In the genomic region with DNA sequence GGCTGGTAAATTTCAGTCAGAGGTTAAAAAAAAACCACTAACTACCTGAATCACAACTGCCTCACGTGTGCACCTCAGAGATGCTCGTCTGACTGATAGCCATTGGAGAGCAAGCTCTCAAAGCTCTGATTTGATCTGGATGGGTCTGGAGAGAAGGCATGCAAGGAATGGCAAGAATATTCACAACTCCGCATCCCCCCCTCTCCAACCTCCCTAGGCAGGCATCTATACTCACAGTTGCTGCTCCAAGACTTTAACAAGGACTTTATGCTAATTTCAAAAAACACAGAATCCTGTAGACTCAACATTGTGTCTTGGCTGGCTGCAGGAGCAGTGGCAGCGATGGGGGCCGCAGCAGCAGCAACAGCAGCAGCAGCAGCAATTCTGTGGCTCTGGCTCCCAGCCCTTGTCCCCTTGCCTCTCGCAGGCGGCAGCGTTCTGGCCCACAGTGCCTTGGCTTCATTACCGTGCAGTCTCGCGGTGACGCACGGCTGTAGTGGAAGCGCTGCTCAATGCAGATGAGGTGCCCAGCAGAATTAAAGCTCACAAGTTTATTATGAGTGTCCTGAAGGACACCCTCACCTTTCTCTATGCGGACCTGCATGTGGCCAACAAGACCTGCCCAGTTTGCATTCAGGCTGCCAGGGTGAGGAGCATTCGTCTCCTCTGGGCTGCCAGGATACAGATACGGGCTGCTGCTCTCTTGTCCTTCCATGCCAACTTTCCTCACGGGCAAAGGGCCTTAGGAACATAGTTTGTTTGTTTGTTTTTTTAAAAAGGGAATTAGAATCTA, we compare ENCODE assay signal across 8 mouse cellular contexts.
DNase-seq lines count a peak whose midpoint lies in the region; ATAC-seq lines count a peak whose summit lies in the region.

No protein-coding gene starts in this region.

- H3K9ac ChIP-seq in forebrain, embryonic 12.5 days: no peak overlapping the region
- H3K9ac ChIP-seq in heart, embryonic 16.5 days (ENCODE audit: low read length): peak overlapping the region; percentile 18

- WGBS in forebrain, embryonic 12.5 days: 77% methylated on average over 18 of the region's 18 CpGs
- WGBS in forebrain, embryonic 10.5 days: 88% methylated on average over 18 of the region's 18 CpGs
- WGBS in heart, embryonic 16.5 days: 39% methylated on average over 18 of the region's 18 CpGs

- H3K27me3 ChIP-seq in forebrain, embryonic 12.5 days: no peaks in the 10 kb centered on the region
- no peaks in the 10 kb centered on the region for H3K27me3 ChIP-seq in forebrain, embryonic 10.5 days (ENCODE audit: poor library complexity, severe bottlenecking)
- H3K27me3 ChIP-seq in heart, embryonic 16.5 days (ENCODE audit: control insufficient read depth, insufficient read depth, low read length): no peaks in the 10 kb centered on the region

- H3K27ac ChIP-seq in forebrain, embryonic 12.5 days: peak overlapping the region; percentile 31; the same call in 1 of the 2 replicates
- no peak overlapping the region for H3K27ac ChIP-seq in forebrain, embryonic 10.5 days
- H3K27ac ChIP-seq in heart, embryonic 16.5 days (ENCODE audit: low read length): peak overlapping the region; percentile 83

- no peak overlapping the region for H3K4me2 ChIP-seq in forebrain, embryonic 12.5 days
- peak overlapping the region; percentile 64 for H3K4me2 ChIP-seq in heart, embryonic 16.5 days (ENCODE audit: low read depth, low read length)

- no peaks in the 10 kb centered on the region for H3K9me3 ChIP-seq in forebrain, embryonic 12.5 days
- no peaks in the 10 kb centered on the region for H3K9me3 ChIP-seq in forebrain, embryonic 10.5 days
- H3K9me3 ChIP-seq in heart, embryonic 16.5 days (replicated peaks; ENCODE audit: control insufficient read depth, low read length): no peaks in the 10 kb centered on the region

- H3K4me1 ChIP-seq in forebrain, embryonic 12.5 days: peaks cover 28% of the 10 kb centered on the region
- H3K4me1 ChIP-seq in forebrain, embryonic 10.5 days: peaks cover 18% of the 10 kb centered on the region
- peaks cover 43% of the 10 kb centered on the region for H3K4me1 ChIP-seq in heart, embryonic 16.5 days (ENCODE audit: control insufficient read depth, insufficient read depth, low read length)

- DNase-seq in forebrain, embryonic 10.5 days (ENCODE audit: extremely low spot score, low spot score): no peak
- DNase-seq in ZHBTc4 (ENCODE audit: low read depth, low spot score): peak; percentile 62
- DNase-seq in layer of hippocampus, postnatal 36 days: peak; percentile 36 to 47
- no peak for DNase-seq in testis, postnatal 10 days (ENCODE audit: low spot score)
- DNase-seq in lung, postnatal 14 days: no peak

- no peak for ATAC-seq in forebrain, embryonic 12.5 days (ENCODE audit: low FRiP score)
- ATAC-seq in heart, embryonic 16.5 days (replicated peaks; ENCODE audit: extremely low read depth, insufficient read depth, low FRiP score): 0 out of 2 replicates have a peak, but pooled peaks have one; percentile 56
- no peak for ATAC-seq in granulocyte monocyte progenitor cell, adult 5-6 weeks (replicated peaks; ENCODE audit: poor library complexity, severe bottlenecking)

- no peaks in the 10 kb centered on the region for H3K36me3 ChIP-seq in forebrain, embryonic 12.5 days (replicated peaks)
- H3K36me3 ChIP-seq in forebrain, embryonic 10.5 days (replicated peaks): 0 out of 2 replicates have a peak, but pooled peaks cover 2% of the 10 kb centered on the region
- no peaks in the 10 kb centered on the region for H3K36me3 ChIP-seq in heart, embryonic 16.5 days (ENCODE audit: control insufficient read depth, insufficient read depth)

- H3K4me3 ChIP-seq in forebrain, embryonic 12.5 days (replicated peaks): no peak overlapping the region
- H3K4me3 ChIP-seq in forebrain, embryonic 10.5 days: no peak overlapping the region
- H3K4me3 ChIP-seq in heart, embryonic 16.5 days (ENCODE audit: low read length): peak overlapping the region; percentile 31

Comparison
In these comparisons a context has a peak if more than half of its experiments do, and no peak if none do; other contexts are left out.
1. DNase-seq: peak in ZHBTc4 (single experiment) and layer of hippocampus, postnatal 36 days (2 of 2); none in forebrain, embryonic 10.5 days (single experiment), testis, postnatal 10 days (single experiment) and lung, postnatal 14 days (single experiment).